Mouse (Mus musculus): ENCODE data around the gene Tmem219. TPM values are rescaled to one million over a fixed set of nuclear protein-coding genes. Genes with fewer than 3 reads are reported as not detected.
A peak's percentile ranks its signal among the peaks of the same experiment; 100 is the strongest.

The Tmem219 gene
- polyA plus RNA-seq, 1 experiment from 2014 or later: 31.7 TPM

DNA sequence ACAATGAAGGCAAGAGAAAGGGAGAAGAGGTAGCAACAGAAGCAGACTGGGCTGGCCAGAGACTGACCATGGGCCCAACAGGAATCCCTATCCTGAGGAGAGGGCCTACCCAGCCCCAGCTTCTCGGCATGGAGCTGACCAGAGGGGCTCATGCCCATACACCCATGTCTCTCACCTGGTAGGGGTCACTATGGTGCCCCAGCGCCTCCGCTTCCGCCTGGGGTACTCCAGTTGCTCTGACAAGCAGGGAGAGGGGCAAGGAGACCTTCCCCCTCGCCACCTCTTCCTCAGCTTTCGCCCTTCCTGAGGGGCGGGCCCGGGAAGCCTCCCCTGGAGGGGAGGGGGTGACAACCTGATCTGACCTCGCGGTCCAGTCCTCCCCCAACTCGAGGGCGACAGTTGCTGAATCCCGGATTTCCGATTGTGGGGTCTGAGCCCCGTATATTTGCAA is 39.0 kb downstream of the Tmem219 start:
- Histone ChIP-seq H3K9ac (ENCODE audit: low read length) (peak overlapping the region; percentile 76), H3K4me2 (ENCODE audit: low read length) (peak overlapping the region; percentile 87), H3K4me3 (ENCODE audit: low read depth, low read length) (peak overlapping the region; percentile 81), H3K36me3 (ENCODE audit: control insufficient read depth, insufficient read depth, low read length) (peaks cover 21% of the 10 kb centered on the region), H3K4me1 (replicated peaks; ENCODE audit: control insufficient read depth, insufficient read depth, low read length) (peaks cover 19% of the 10 kb centered on the region), H3K27me3 (replicated peaks; ENCODE audit: control insufficient read depth, insufficient read depth, low read length) (no peaks in the 10 kb centered on the region), H3K27ac (ENCODE audit: low read depth) (peak overlapping the region; percentile 80), H3K9me3 (ENCODE audit: control insufficient read depth, low read length) (no peaks in the 10 kb centered on the region)
- DNase-seq (ENCODE audit: low spot score): peak; percentile 58
- WGBS: 1% methylated on average over 15 of the region's 15 CpGs
- ATAC-seq (replicated peaks; ENCODE audit: low FRiP score, low TSS enrichment, low read depth): peak; percentile 4; the same call in 1 of the 2 replicates

- DNase-seq (ENCODE audit: low spot score) (no peak), ATAC-seq (replicated peaks; ENCODE audit: low FRiP score, low TSS enrichment, low read depth) (no peak)
- Histone ChIP-seq H3K9ac (ENCODE audit: low read length) (no peak overlapping the region), H3K36me3 (ENCODE audit: control insufficient read depth, insufficient read depth, low read length) (peaks cover 48% of the 10 kb centered on the region), H3K9me3 (ENCODE audit: control insufficient read depth, low read length) (no peaks in the 10 kb centered on the region), H3K27ac (ENCODE audit: low read depth) (no peak overlapping the region), H3K4me2 (ENCODE audit: low read length) (no peak overlapping the region), H3K4me1 (replicated peaks; ENCODE audit: control insufficient read depth, insufficient read depth, low read length) (peaks cover 19% of the 10 kb centered on the region), H3K27me3 (replicated peaks; ENCODE audit: control insufficient read depth, insufficient read depth, low read length) (no peaks in the 10 kb centered on the region), H3K4me3 (ENCODE audit: low read depth, low read length) (no peak overlapping the region)
- 81% methylated on average over 6 of the region's 6 CpGs for WGBS
Measured at GRCm38 (mm10) chr7:126881040-126881439, 41.7 kb downstream of the Tmem219 start.

DNA sequence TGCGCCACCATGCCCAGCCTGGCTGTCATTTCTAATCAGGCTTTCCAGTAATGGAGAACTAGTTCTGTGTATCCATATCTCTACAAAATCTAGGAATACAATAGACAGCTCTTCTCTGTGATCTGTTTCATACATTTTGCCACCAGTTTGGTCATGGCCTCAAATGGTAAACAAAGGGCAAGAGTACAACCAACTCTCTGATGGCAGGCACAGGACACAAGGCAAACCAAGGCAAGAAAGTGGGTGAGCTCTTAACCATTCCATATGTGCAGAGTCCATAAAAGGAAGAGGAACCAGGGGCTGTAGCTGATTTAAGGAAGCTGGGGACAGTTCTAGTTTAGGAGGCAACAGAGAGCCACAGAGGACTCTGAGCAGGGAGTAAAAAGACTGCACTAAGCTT is 45.5 kb downstream of the Tmem219 start:
- Histone ChIP-seq H3K9me3 (ENCODE audit: control insufficient read depth, low read length) (no peaks in the 10 kb centered on the region), H3K4me3 (ENCODE audit: low read depth, low read length) (no peak overlapping the region), H3K27me3 (replicated peaks; ENCODE audit: control insufficient read depth, insufficient read depth, low read length) (no peaks in the 10 kb centered on the region), H3K4me2 (ENCODE audit: low read length) (no peak overlapping the region), H3K36me3 (ENCODE audit: control insufficient read depth, insufficient read depth, low read length) (peaks cover 86% of the 10 kb centered on the region), H3K4me1 (replicated peaks; ENCODE audit: control insufficient read depth, insufficient read depth, low read length) (peaks cover 8% of the 10 kb centered on the region), H3K27ac (ENCODE audit: low read depth) (no peak overlapping the region), H3K9ac (ENCODE audit: low read length) (no peak overlapping the region)
- DNase-seq (ENCODE audit: low spot score) (no peak), ATAC-seq (replicated peaks; ENCODE audit: low FRiP score, low TSS enrichment, low read depth) (no peak)
- 100% methylated on average over 1 of the region's 1 CpGs for WGBS

- Histone ChIP-seq H3K9ac (ENCODE audit: low read length) (no peak overlapping the region), H3K4me3 (ENCODE audit: low read depth, low read length) (no peak overlapping the region), H3K27ac (ENCODE audit: low read depth) (no peak overlapping the region), H3K9me3 (ENCODE audit: control insufficient read depth, low read length) (no peaks in the 10 kb centered on the region), H3K36me3 (ENCODE audit: control insufficient read depth, insufficient read depth, low read length) (peaks cover 100% of the 10 kb centered on the region), H3K4me2 (ENCODE audit: low read length) (no peak overlapping the region), H3K27me3 (replicated peaks; ENCODE audit: control insufficient read depth, insufficient read depth, low read length) (no peaks in the 10 kb centered on the region), H3K4me1 (replicated peaks; ENCODE audit: control insufficient read depth, insufficient read depth, low read length) (no peaks in the 10 kb centered on the region)
- DNase-seq (ENCODE audit: low spot score) (no peak), ATAC-seq (replicated peaks; ENCODE audit: low FRiP score, low TSS enrichment, low read depth) (no peak)
- WGBS: 94% methylated on average over 2 of the region's 2 CpGs
Measured at GRCm38 (mm10) chr7:126870520-126870891, 52.2 kb downstream of the Tmem219 start.

GRCm38 (mm10) chr7:126869780-126870519 is 52.8 kb downstream of the Tmem219 start:
- Histone ChIP-seq H3K36me3 (ENCODE audit: control insufficient read depth, insufficient read depth, low read length) (peaks cover 100% of the 10 kb centered on the region), H3K27me3 (replicated peaks; ENCODE audit: control insufficient read depth, insufficient read depth, low read length) (no peaks in the 10 kb centered on the region), H3K27ac (ENCODE audit: low read depth) (no peak overlapping the region), H3K9ac (ENCODE audit: low read length) (no peak overlapping the region), H3K4me1 (replicated peaks; ENCODE audit: control insufficient read depth, insufficient read depth, low read length) (no peaks in the 10 kb centered on the region), H3K9me3 (ENCODE audit: control insufficient read depth, low read length) (no peaks in the 10 kb centered on the region), H3K4me3 (ENCODE audit: low read depth, low read length) (no peak overlapping the region), H3K4me2 (ENCODE audit: low read length) (no peak overlapping the region)
- no peak for DNase-seq (ENCODE audit: low spot score)
- no peak for ATAC-seq (replicated peaks; ENCODE audit: low FRiP score, low TSS enrichment, low read depth)
- WGBS: 93% methylated on average over 23 of the region's 23 CpGs

GRCm38 (mm10) chr7:126868003-126868402 is 54.7 kb downstream of the Tmem219 start:
- whole genome bisulfite sequencing: 87% methylated on average over 12 of the region's 12 CpGs
- Histone ChIP-seq H3K4me3 (ENCODE audit: low read depth, low read length) (no peak overlapping the region), H3K4me1 (replicated peaks; ENCODE audit: control insufficient read depth, insufficient read depth, low read length) (peaks cover 14% of the 10 kb centered on the region), H3K36me3 (ENCODE audit: control insufficient read depth, insufficient read depth, low read length) (peaks cover 95% of the 10 kb centered on the region), H3K4me2 (ENCODE audit: low read length) (no peak overlapping the region), H3K9ac (ENCODE audit: low read length) (no peak overlapping the region), H3K27ac (ENCODE audit: low read depth) (no peak overlapping the region), H3K9me3 (ENCODE audit: control insufficient read depth, low read length) (no peaks in the 10 kb centered on the region), H3K27me3 (replicated peaks; ENCODE audit: control insufficient read depth, insufficient read depth, low read length) (no peaks in the 10 kb centered on the region)
- ATAC-seq (replicated peaks; ENCODE audit: low FRiP score, low TSS enrichment, low read depth) (no peak), DNase-seq (ENCODE audit: low spot score) (no peak)

- Histone ChIP-seq H3K4me1 (replicated peaks; ENCODE audit: control insufficient read depth, insufficient read depth, low read length) (peaks cover 17% of the 10 kb centered on the region), H3K9ac (ENCODE audit: low read length) (no peak overlapping the region), H3K4me3 (ENCODE audit: low read depth, low read length) (no peak overlapping the region), H3K36me3 (ENCODE audit: control insufficient read depth, insufficient read depth, low read length) (peaks cover 90% of the 10 kb centered on the region), H3K27ac (ENCODE audit: low read depth) (no peak overlapping the region), H3K4me2 (ENCODE audit: low read length) (no peak overlapping the region), H3K9me3 (ENCODE audit: control insufficient read depth, low read length) (no peaks in the 10 kb centered on the region), H3K27me3 (replicated peaks; ENCODE audit: control insufficient read depth, insufficient read depth, low read length) (no peaks in the 10 kb centered on the region)
- 92% methylated on average over 2 of the region's 2 CpGs for WGBS
- no peak for ATAC-seq (replicated peaks; ENCODE audit: low FRiP score, low TSS enrichment, low read depth)
- DNase-seq (ENCODE audit: low spot score): no peak
Measured at GRCm38 (mm10) chr7:126867534-126867933, 55.2 kb downstream of the Tmem219 start.

- H3K9me3 ChIP-seq (ENCODE audit: control insufficient read depth, low read length): no peaks in the 10 kb centered on the region
- ATAC-seq (replicated peaks; ENCODE audit: low FRiP score, low TSS enrichment, low read depth): no peak
- H3K36me3 ChIP-seq (ENCODE audit: control insufficient read depth, insufficient read depth, low read length): peaks cover 61% of the 10 kb centered on the region
- DNase-seq (ENCODE audit: low spot score): no peak
- WGBS: 61% methylated on average over 6 of the region's 6 CpGs
- H3K9ac ChIP-seq (ENCODE audit: low read length): peak overlapping the region; percentile 53; the same call in 1 of the 2 replicates
- H3K27me3 ChIP-seq (replicated peaks; ENCODE audit: control insufficient read depth, insufficient read depth, low read length): no peaks in the 10 kb centered on the region
- H3K4me3 ChIP-seq (ENCODE audit: low read depth, low read length): peak overlapping the region; percentile 59
- H3K27ac ChIP-seq (ENCODE audit: low read depth): no peak overlapping the region
- peaks cover 22% of the 10 kb centered on the region for H3K4me1 ChIP-seq (replicated peaks; ENCODE audit: control insufficient read depth, insufficient read depth, low read length)
- peak overlapping the region; percentile 61 for H3K4me2 ChIP-seq (ENCODE audit: low read length)
Measured at GRCm38 (mm10) chr7:126863791-126864190, 58.9 kb downstream of the Tmem219 start.

Data from intestine, embryonic 14.5 days (tissue).